Mouse (Mus musculus): ENCODE data around the gene Hist1h2bp.

DNA sequence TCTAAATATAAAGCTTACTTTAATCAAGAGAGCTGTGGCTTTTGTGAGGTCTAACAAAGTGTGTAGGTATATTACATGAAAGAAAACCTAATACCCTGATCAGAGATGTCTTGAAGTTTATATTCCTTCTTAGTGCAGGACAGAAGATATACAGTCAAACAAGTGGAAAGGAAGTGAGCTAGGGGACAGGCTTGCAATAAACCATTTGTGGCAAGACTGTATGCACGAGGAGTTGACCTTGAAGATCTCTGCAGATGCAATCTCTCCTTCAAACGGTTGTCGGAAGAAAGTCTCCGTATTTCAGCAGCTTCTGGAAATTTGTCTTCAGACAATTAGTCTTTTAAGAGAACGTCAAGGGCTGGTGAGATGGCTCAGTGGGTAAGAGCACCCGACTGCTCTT, 2.7 kb downstream of the Hist1h2bp start:
- TF ChIP-seq ETS1 (conservative IDR thresholded peaks at IDR 0.05; ENCODE audit: low read depth, low read length) (no peak), RCOR1 (conservative IDR thresholded peaks at IDR 0.05; ENCODE audit: low read depth, low read length) (no peak), CTCF (conservative IDR thresholded peaks at IDR 0.05 in 1 of 2, IDR thresholded peaks at IDR 0.05 in 1 of 2; ENCODE audit: low read depth in 2 of 2, low read length in 2 of 2) (no peak), NRF1 (IDR thresholded peaks at IDR 0.05; ENCODE audit: low read depth, low read length) (no peak), POLR2A (IDR thresholded peaks at IDR 0.05; ENCODE audit: low read depth, low read length) (no peak), MAFK (IDR thresholded peaks at IDR 0.05; ENCODE audit: insufficient replicate concordance, low read length) (no peak), BHLHE40 (IDR thresholded peaks at IDR 0.05; ENCODE audit: low read depth, low read length) (no peak), USF1 (IDR thresholded peaks at IDR 0.05; ENCODE audit: low read depth, low read length) (no peak), POLR2AphosphoS2 (IDR thresholded peaks at IDR 0.05; ENCODE audit: low read depth, low read length) (no peak), ZMIZ1 (IDR thresholded peaks at IDR 0.05; ENCODE audit: low read depth, low read length) (no peak), JUN (IDR thresholded peaks at IDR 0.05; ENCODE audit: insufficient read depth, low read depth, low read length) (no peak)

Measured in CH12.LX (cell line).